Mouse (Mus musculus) adrenal gland, postnatal 4 days (tissue): ENCODE data around the gene Ccdc50. TPM values are rescaled to one million over a fixed set of nuclear protein-coding genes. Genes with fewer than 3 reads are reported as not detected.
A peak's percentile ranks its signal among the peaks of the same experiment; 100 is the strongest.

Experiments
- DNase-seq, 2 experiments: peaks; one replicate each; pipeline ENCODE4 v3.0.0; 2021 to 2022; ENCODE audit warnings: low spot score in 2 of 2, mixed read lengths in 2 of 2
- long read RNA-seq, 2 experiments: library from polyadenylated mRNA; stranded (forward); transcript quantifications; one replicate each; pipeline ENCODE4 v2.0.0; 2021
- total RNA-seq, 2 experiments: library from RNA; stranded (reverse); gene quantifications; 2 replicates each; pipeline ENCODE4 v1.2.3; 2021

Gene Ccdc50
- total RNA-seq, result 100 to 1,000 TPM; 101 to 106 TPM
- long read RNA-seq, experiment 1, full-length matches to known transcripts, result 4 of 8 reads
- long read RNA-seq, experiment 1, partial matches to known transcripts, result 1 of 8 reads
- long read RNA-seq, experiment 1, other reads (novel, unspliced or antisense), result 3 of 8 reads
- long read RNA-seq, experiment 2, full-length matches to known transcripts, result 22 of 41 reads
- long read RNA-seq, experiment 2, partial matches to known transcripts, result 2 of 41 reads
- long read RNA-seq, experiment 2, other reads (novel, unspliced or antisense), result 17 of 41 reads

GRCm38 (mm10) chr16:27388761-27389451 is at the start of gene Ccdc50:
Ccdc50 (plus strand) TSS chr16:27388869.
- DNase-seq, result peak; percentile 62 to 66

GRCm38 (mm10) chr16:27347521-27347920 is 41.1 kb upstream of the Ccdc50 start:
- DNase-seq, result no peak

DNA sequence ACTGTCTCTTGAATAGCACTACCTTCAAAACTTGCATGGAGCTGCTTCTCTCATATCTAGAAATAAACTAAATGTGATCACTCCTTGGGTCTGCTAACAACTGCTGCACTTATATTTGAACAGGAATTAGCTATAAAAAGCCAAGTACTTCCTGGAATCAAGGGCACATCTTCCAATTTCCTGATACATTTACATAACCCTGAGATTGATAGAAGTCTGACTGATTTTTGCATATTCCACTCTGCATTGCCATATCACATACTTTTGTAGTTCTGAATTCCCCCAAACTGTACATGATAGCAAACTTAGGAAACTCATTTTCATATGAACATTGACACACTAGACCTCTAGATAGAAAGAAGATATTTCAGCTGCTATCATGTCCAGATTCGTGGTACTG is 40.3 kb upstream of the Ccdc50 start:
- no peak for DNase-seq

DNA sequence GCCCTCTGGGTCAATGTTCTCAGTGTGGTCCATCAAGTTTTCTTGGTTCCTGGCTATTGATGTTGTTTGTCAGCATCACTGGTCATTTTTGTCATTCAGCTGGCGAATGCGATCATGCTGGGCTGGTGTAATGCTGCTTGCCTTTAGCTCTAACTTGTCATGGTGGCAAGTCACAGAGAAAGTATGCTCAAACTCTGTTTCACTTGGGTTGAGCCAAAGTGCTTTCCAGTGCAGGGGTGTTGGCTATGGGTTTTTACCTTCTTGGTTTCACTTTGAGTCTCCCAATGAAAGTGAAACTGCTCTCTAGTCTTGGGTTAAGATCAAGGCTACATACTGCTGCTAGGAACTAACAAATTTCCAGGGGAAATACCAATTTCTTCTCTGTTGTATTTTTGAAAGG is 39.4 kb upstream of the Ccdc50 start:
- no peak for DNase-seq

DNA sequence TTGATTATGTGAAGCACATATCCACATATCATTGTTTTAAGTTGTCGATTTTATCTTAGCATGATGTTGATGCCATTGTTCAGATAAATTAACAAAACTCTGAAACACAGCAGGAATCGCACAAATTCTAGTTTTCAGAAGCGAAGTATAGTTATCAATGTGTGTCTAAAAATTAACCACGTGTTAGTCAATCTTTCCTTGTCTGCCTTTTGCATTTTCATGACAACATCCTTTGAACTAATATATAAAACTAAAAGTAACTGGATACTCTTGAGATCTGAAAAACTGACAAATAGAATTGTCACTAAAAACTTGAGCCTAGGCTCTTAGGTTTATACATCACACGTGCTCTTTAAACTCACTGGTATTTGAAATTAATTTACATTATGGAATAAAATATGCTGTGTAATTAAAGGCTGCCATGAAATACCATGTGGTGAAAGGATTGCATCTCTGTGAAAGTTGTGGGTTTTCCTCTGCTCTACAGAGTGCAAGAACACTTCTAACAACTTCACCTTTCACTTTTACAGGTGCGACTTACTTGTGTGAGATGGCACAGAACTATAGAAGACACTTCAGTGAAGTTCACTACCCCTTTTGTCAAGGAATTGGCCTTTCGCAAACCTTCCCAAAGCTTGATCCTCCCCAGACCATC is 38.7 kb upstream of the Ccdc50 start:
- no peak for DNase-seq

GRCm38 (mm10) chr16:27354464-27354863 is 34.2 kb upstream of the Ccdc50 start:
- DNase-seq, result no peak

- DNase-seq, result no peak
These were observed 28.6 kb upstream of the Ccdc50 start for GRCm38 (mm10) chr16:27360059-27360458.

- no peak for DNase-seq
These were observed 18.5 kb upstream of the Ccdc50 start, which contains the start of gene Uts2b for GRCm38 (mm10) chr16:27370191-27370590. Uts2b (minus strand) TSS chr16:27370239.

- no peak for DNase-seq
These were observed 18.0 kb upstream of the Ccdc50 start for GRCm38 (mm10) chr16:27370700-27371099.

DNA sequence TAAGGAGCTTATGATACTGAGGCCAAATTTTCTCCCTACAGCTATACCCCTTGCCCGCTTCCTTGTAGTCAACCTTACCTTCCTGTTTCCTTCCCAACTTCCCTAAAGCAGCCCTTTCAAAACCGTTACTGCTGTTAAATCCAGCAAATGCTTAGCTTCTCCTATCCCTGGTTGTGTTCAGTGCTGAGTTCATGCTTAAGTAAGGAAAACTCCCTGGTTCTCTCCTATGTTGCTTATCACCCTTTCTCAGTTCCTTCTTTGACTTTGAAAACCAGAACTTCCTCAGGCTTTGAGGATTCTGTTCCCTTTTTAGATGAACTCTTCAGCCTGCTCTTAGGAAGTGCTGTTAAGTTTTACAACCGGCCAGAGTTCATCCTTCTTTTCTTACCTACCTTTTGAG is 14.5 kb upstream of the Ccdc50 start:
- DNase-seq, result no peak

DNA sequence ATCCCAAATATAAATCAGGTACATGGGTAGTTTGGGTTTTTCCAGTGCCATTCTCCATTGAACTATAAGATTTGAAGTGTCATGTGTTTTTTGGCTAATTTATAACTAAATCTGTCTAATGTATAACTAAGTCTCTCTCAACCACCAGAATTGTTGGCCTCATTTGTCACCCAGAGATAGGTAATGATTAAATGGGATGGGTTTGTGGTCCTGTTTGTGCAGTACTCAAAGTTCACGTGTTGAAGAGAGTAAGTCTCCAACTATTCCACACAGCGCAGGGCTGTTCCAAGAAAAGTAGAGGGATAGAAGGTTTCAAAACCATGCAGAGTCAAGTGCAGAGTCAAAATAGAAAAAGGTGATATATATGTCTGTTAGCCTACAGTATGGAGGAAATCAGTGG is 13.4 kb upstream of the Ccdc50 start:
- DNase-seq, result no peak

DNA sequence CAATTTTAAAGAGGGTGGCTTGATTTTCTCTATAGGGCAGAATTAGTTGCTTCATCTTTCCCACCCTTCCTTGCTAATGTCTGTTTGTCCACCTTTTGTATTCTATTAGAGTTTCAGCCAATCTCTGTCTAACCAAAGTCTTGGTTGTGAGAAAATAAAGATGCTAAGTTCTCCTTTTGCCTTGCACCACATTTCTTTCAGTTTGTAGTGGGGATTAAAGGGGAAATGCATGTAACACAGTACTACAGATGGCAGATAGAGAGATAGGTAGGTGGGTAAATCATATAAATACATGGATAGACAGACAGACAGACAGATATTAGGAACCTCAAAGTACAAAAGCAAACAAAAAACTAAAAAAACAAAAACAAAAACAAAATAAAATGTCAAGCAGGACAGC is 12.1 kb upstream of the Ccdc50 start:
- DNase-seq, result no peak

DNA sequence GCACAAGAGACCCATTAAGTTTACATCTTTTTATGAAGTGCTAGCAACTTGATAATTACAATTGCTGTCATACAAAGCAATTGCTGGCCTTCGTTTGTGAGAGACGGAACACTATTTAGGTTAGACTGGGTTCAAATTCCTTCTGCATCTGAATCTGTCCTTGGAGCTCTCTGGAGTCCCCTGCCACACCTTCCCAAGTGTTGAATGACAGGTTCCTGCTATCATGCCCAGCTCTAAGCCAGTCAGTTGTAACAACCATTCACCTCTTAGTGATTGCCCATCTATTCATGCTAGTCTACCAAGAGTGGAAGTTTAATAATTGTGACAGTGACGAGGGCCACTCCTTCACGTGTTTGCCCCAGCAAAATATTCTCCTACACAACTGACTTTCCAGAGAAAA is 6.5 kb upstream of the Ccdc50 start:
- no peak for DNase-seq

- no peak for DNase-seq
These were observed 3.6 kb upstream of the Ccdc50 start for GRCm38 (mm10) chr16:27384893-27385603.

DNA sequence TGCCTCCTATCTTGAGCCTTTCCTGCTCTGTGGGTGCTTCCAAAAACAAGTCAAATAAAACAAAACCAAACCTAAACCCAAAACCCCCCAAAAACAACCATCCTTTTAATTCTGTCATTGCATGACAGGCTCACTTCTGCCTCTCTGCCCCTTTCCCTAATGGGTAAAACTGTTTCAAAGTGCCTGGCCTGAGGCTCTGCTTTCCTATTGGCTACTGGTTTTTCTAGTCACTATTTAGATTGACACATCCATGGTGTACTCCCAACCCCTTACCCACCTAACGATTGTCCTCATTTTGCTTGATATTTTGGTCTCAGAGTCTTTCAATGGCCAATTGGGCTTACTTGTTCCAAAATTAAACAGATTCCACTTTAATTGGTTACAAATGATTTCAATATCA is 3.0 kb upstream of the Ccdc50 start:
- DNase-seq, result no peak

GRCm38 (mm10) chr16:27386850-27387407 is 1.7 kb upstream of the Ccdc50 start:
- no peak for DNase-seq

DNA sequence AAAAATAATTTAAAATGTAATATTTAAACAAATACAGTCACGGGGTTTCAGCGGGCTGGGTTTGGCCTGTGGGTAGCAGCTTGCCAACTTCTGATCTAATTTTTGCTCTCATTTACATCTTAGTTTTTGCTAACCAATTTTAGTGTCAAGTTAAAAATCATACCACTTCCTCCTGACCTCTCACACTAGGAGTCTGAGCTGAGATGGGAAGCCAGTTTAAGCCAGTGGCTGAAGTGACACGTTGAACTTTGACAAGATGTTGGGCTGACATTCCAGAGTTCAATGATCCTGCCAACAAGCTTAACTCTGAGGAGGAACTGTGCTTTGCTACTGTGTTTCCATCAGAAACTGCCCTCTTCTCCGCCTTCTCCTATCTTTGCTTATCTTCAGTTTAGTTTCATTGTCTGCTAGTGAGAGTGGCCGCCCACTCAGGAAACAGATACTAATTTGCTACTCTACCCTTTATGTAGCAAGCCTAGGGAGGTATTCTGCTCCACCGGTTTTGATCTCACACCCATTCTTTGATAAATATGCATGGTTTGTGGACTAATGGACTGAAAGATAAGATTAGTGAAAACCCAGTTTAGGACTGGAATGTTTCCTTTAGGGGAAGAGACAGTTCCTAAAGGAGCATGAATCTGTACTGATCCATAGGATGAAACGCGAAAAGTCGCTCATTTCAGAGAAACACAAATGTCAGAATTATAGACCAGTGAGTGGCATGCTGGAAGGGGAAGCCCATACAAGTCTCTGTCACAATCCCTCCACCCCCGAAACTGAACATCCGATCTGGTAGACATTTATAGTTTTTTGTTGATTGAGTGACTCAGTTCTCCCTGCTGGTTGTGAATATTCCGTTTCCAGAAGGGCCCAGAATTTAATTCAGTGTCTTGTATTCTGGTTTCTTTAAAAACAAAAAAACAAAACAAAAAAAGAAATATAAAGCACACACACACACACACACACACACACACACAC is 746 bp upstream of the Ccdc50 start:
- DNase-seq, result no peak

DNA sequence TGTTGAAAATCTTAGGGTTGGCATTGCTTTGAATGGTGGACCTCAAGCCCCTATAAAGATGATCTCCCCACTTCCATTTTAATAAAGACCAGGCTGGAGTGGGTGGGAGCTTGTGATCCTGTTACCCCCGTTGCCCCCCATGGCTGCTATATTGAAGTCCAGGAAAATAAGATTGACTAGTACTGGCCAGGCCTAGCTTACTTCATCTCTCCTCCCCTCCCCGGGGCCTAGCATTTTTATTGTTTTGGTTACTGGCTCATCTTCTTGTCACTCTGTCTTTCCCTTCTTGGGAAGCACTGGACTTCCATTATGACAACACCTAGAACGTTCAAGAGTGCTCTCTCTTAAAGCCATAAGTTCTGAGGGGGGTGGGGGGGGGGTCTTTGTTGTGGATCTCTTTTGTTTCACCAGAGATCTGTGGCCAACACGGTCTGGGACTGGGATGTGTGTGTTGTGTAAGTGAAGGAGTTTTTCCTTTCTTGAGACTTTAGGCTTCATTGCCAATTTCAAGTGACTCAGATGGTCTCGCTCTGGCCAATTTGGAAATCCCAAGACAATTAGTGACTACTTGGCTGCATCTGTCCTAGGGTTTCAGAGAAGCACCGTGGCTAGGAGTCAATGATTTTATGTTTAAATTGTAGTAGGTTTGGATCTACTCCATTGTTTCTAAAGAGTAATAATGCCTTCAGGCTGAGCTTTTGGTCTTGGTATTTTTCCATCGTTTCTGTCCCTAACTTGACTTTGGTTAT is 1.0 kb downstream of the Ccdc50 start:
- DNase-seq, result no peak

DNA sequence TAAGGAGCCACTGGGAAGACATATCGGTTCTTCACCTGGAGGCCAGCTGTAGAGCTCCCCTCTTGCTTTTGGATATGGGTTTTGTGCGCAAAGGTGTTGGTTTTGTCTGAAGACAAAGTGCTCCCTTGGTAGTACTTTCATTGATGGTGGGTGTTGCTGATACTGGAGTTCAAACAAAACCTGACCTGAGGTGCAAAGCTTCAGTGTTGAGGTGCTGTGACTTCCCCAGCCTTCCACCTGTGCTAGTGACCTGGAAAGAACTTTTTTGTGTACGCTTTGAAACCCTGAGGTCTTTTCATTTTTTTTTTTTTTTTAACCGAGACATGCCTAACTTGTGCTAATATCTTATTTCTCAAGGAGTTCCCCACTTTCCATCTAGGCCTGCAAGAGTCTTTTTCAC is 1.6 kb downstream of the Ccdc50 start:
- DNase-seq, result no peak
